Mouse (Mus musculus) A20 (cell line): ENCODE results near the gene Rps11.

ENCODE experiments used
- DNase-seq: peaks from one replicate; pipeline ENCODE4 v3.0.0-alpha.2; 2011; ENCODE audit warnings: low read depth, low spot score

Gene Rps11

DNA sequence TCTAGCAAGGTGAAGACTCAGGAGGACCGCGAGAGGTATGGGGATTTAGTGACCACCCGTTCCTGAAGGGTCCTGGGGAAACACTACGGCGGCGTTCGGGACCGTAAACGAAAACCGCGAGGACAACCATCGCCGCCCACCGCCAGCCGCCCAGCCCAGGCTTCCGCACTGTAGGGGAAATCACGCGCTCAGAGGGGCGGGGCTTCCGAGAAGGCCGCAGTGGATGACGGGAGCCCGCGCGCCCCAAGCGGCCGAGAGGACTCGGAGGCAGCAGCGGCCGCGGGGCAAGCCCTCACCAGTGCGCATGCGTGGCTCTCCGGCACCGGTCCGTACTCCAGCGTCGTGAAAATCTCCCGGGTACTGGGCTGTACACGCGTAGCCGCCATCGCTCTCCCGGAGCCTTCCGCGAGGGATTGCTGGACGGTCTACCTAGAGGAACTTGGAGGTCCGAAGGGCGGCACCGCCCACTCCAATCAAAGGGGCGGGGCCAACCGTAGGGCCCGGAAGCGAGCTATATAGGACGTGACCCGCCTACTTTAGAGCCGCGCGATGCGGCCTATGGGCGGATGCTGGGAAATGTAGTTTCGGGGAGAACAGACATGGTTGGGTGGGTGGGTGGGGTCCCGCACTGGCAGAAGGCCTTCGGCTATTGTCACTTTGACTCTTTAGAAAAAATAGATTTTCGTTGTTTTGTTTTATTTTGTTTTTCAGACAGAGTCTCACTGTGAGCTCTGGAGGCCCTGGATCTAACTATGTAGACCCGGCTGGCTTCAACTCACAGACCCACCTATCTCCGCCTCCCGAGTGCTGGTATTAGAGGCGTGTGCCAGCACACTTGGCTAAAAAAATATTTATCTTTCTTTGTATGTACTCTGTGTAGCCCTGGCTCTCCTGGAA, 30.1 kb upstream of the Rps11 start, which contains the start of the genes Pih1d1 and Aldh16a1:
Pih1d1 (plus strand) TSS at position 208 of the 897 bp plus-strand sequence.
Aldh16a1 (minus strand) TSS at position 489 of the 897 bp plus-strand sequence.
- DNase-seq: peak; percentile 98

GRCm38 (mm10) chr7:45153586-45153985, 29.3 kb upstream of the Rps11 start:
- no peak for DNase-seq

DNA sequence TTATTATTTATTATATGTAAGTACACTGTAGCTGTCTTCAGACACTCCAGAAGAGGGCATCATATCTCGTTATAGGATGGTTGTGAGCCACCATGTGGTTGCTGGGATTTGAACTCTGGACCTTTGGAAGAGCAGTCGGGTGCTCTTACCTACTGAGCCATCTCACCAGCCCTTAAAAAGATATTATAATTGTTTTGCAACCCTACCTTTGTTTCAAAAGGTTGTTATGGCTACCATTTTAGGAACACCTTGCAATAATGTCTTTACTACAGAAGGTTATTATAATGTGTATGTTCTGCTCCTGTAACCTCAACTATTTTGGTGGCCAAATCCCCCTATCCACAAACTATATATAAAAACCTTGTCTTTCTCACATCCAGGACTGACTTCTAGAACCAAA, 28.8 kb upstream of the Rps11 start:
- DNase-seq: peak; percentile 43

DNA sequence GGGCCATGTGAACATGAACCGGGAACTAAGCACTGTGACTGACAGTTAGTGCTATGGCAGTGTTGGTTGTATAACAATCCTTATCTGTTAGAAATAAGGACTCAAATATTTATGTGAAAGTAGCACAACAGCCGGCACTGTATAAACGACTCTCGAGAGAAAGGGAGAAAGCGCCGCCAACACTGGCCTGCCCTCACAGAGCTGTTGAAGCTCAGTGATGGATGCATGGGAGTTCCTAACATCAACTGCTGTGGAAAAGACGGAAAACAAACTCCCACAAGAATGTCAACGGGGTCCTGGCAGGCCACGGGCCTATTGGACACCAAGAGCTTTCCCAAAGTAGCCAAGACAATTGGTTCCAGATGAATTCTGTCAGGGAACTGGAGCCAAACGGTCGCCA, 27.1 kb upstream of the Rps11 start:
- DNase-seq: no peak

GRCm38 (mm10) chr7:45150321-45150720, 26.1 kb upstream of the Rps11 start:
- DNase-seq: peak; percentile 62

GRCm38 (mm10) chr7:45149545-45149944, 25.3 kb upstream of the Rps11 start:
- no peak for DNase-seq

DNA sequence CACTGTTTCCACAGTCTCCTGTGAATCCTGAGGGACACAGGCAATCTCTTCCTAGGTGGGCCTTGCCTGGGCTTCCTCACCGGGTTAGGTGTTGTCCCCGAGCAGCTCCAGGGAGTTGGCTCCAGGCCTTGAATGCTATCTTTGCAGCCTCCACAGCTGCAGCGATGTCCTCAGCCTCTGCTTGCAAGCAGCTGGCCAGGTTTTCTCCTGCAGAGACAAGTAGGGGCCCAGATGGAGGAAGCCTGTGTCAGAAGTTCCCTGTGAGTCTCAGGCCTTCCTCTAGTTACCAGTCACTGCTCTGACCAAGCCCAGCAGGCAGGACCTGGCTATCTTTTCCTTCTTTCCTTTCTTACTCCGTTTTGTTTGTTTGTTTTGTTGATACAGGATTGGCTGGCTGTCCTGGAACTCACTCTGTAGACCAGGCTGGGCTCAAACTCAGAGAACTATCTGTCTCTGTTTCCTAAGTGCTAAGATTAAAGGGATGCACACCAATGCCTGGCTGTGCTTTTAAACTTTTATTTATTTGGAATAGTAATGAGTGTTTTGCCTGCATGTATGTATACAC, 24.4 kb upstream of the Rps11 start:
- DNase-seq: no peak

GRCm38 (mm10) chr7:45147899-45148298, 23.7 kb upstream of the Rps11 start:
- no peak for DNase-seq

GRCm38 (mm10) chr7:45147267-45147666, 23.0 kb upstream of the Rps11 start:
- DNase-seq: no peak

- no peak for DNase-seq
Measured at GRCm38 (mm10) chr7:45145460-45145859, 21.2 kb upstream of the Rps11 start.

- DNase-seq: no peak
Measured at GRCm38 (mm10) chr7:45144368-45145174, 20.3 kb upstream of the Rps11 start.

GRCm38 (mm10) chr7:45141914-45142313, 17.7 kb upstream of the Rps11 start:
- no peak for DNase-seq

GRCm38 (mm10) chr7:45141319-45141718, 17.1 kb upstream of the Rps11 start:
- no peak for DNase-seq

- DNase-seq: no peak
Measured at GRCm38 (mm10) chr7:45139904-45140723, 15.9 kb upstream of the Rps11 start.

DNA sequence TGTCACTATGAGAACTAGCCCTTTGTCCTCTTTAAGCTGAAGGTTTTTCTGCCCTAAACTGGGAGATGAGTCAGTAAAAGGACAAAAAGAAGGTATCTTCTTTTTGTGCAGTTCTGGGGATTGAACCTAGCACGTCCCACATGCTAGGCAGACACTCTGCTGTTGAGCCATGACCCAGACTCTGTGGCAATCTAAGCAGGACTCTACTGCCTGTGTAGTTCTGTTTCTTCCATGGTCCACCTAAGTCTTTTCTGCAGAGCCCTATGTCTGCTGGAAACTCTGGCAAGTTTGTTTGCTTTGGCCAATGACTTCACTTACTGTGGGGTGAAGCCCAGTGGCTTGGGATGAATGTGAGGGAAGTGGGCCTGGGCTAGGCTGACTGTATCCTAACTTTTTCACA, 14.2 kb upstream of the Rps11 start:
- no peak for DNase-seq

DNA sequence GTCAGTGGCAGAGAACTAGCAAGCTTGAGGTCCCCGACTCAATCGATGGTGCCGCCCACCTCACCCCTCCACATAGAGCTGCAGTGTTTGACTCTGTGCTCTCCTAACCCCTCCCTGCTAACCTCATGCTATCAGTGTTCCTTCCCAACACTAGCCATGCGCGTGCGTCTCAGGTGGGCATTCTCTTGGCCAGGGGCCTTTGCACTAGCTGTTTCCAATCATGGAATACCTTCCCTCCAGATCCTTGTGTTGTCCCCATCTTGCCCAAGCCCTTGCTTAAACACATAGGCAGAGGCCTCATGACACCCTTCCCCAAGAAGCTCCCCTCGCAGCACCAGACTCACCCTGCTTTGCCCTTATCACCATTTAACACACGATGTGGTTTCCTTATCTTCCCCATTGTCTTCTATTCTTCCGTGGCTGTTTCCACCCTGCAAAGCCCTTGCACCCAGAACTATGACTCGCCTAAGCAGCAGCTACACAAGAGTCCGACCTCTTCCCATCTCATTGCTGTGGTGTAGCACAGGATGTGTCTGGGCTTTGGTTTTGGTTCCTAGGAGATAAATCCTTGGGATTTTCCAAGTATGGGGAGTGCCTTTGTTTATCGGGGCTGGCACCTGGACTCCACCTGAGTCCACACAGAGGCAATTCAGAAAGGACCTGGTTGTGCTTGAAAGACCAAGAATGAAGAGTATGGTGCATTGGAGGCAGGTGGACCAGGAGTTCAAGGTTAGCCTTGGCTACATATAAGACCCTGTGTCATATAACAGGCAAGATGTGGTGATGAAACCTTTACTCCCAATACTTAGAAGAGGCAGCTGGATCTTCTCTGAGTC, 13.2 kb upstream of the Rps11 start:
- DNase-seq: no peak

GRCm38 (mm10) chr7:45135993-45136567, 11.8 kb upstream of the Rps11 start, which contains the start of the genes Gm45713 and Flt3l:
Gene Gm45713 (minus strand): TSS chr7:45136231.
Gene Flt3l (minus strand): TSS chr7:45136432.
- DNase-seq: peak; percentile 91

- no peak for DNase-seq
Measured at GRCm38 (mm10) chr7:45135370-45135769, 11.1 kb upstream of the Rps11 start.

DNA sequence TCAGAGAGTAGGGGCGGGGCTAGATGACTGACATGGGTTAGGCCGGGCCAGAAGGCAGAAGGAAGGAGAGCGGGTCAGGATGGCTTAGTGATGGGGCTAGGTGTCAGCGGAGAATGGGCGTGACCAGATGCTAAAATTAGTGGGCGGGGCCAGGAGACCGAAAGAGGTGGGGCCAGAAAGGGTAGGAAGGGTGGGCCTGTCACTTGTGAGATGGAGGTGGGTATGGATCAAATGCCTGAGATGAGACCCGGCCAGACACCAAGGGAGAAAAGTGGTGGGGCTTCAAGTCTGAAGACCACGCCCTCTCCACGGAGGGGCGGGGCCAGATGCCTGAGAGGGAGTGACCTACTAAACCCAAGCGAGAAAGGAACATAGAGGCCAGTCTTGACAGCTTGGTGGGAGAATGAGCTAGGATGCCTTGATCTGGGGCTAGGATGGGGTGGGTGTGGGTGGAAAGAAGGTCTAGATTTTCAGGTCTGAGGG, 10.3 kb upstream of the Rps11 start:
- peak; percentile 77 for DNase-seq
